Mouse (Mus musculus): Measurements from ENCODE around the gene Amdhd2. TPM values are rescaled to one million over a fixed set of nuclear protein-coding genes. Genes with fewer than 3 reads are reported as not detected.

Amdhd2 gene
- total RNA-seq, 2 experiments from 2014 or later, result 8.4 to 10.4 TPM

DNA sequence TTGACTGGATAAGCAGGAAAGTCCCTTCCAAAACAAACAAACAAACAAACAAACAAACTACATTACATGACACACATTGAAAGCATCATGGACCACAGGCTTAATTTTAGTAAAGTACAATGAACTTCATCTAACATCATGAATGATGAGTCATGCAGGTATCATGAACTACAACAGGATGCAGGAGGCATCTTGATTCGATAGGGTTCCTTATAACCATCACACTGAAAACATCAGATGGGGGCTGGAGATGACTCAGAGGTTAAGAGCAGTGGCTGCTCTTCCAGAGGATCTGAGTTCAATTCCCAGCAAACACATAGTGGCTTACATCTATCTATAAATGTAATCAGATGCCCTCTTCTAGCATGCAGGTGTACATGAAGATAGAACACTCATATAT, 36.0 kb downstream of the Amdhd2 start:
- no peak for DNase-seq
- intact Hi-C loops (cut with DNase I), result no loop called here

- no peak for DNase-seq
- intact Hi-C loops (cut with DNase I), result no loop called here
Observed at GRCm38 (mm10) chr17:24126801-24127200, 36.8 kb downstream of the Amdhd2 start.

DNA sequence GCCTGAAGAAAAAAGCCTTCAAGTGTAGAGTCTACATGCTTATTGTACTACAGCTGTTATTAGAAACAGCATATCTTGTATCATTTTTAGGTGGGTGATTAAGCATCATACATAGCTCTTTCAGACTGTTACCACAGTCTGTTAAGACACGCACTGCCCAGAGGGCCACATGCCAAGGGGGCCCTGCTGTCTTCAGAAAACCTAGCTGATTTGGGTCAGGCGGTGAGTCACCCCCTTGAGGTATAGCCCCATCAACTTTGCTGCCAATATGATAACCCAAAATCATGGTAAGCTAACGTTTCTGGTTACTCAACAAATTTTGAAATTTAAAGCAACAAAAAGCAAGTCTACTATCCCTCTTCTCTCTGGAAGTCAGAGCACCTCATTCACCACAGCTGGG, 44.1 kb downstream of the Amdhd2 start:
- intact Hi-C loops (cut with DNase I), result no loop called here
- no peak for DNase-seq

GRCm38 (mm10) chr17:24113031-24113430, 50.5 kb downstream of the Amdhd2 start:
- intact Hi-C loops (cut with DNase I), result no loop called here
- DNase-seq, result no peak

- no peak for DNase-seq
- intact Hi-C loops (cut with DNase I), result no loop called here
Observed at GRCm38 (mm10) chr17:24111256-24111655, 52.3 kb downstream of the Amdhd2 start.

DNA sequence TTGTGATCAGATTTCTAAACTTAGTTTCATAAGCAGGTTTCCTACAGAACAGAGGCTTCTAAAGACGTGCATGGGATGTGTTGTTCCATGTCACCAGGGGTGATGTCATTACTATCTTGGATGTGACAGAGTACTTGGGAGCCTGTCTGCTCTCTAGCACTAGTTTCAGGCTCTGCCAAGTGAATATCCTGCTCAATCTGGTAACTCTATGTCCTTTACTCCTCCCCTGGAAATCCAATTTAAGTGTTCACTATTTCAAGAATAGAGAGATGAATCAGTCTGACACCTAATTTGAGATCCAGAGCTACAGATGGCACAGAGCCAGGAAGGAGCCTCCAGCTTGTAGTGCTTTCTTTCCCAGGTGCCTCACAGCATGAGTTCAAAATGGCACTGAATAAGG, 54.7 kb downstream of the Amdhd2 start:
- no peak for DNase-seq
- intact Hi-C loops (cut with DNase I), result no loop called here

Other genes with a start within 250 kb of the Amdhd2 start
- not detected for gene Dcpp3, start 246.3 kb downstream of the Amdhd2 start, total RNA-seq (2021)
- gene Sbp, start 222.1 kb downstream of the Amdhd2 start, total RNA-seq (2021), result not detected
- not detected for gene Sbpl, start 208.5 kb downstream of the Amdhd2 start, total RNA-seq (2021)
- not detected for gene Prss30, start 183.2 kb downstream of the Amdhd2 start, total RNA-seq (2021)
- not detected for gene Prss22, start 165.7 kb downstream of the Amdhd2 start, total RNA-seq (2021)
- not detected for gene Prss27, start 125.6 kb downstream of the Amdhd2 start, total RNA-seq (2021)
- 1 to 10 TPM; 7.6 to 8.8 TPM for gene Kctd5, start 90.3 kb downstream of the Amdhd2 start, total RNA-seq (2021)
- 10 to 100 TPM; 35.5 to 39.9 TPM for gene Pdpk1, start 12.8 kb downstream of the Amdhd2 start, total RNA-seq (2021)
- 100 to 1,000 TPM; 142 to 153 TPM for gene Atp6v0c, start 5.9 kb upstream of the Amdhd2 start, total RNA-seq (2021)
- gene Tbc1d24, start 41.8 kb upstream of the Amdhd2 start, total RNA-seq (2021), result 1 to 10 TPM; 2.9 to 4.4 TPM
- under 1 TPM; 0.33 to 0.35 TPM for gene Ntn3, start 45.8 kb upstream of the Amdhd2 start, total RNA-seq (2021)
- gene Tedc2, start 57.1 kb upstream of the Amdhd2 start, total RNA-seq (2021), result 1 to 10 TPM in 1 of 2 experiments, under 1 TPM in 1; 0.96 to 1.1 TPM
- 1 to 10 TPM in 1 of 2 experiments, under 1 TPM in 1; 0.91 to 1.1 TPM for gene Ccnf, start 87.7 kb upstream of the Amdhd2 start, total RNA-seq (2021)
- gene Abca17, start 187.3 kb upstream of the Amdhd2 start, total RNA-seq (2021), result not detected
- gene Abca3, start 188.2 kb upstream of the Amdhd2 start, total RNA-seq (2021), result 1 to 10 TPM; 6.5 to 7.4 TPM

Measured in gastrocnemius, postnatal 36 days (tissue).